ENCODE assay signal across 8 mouse cellular contexts in the genomic region with DNA sequence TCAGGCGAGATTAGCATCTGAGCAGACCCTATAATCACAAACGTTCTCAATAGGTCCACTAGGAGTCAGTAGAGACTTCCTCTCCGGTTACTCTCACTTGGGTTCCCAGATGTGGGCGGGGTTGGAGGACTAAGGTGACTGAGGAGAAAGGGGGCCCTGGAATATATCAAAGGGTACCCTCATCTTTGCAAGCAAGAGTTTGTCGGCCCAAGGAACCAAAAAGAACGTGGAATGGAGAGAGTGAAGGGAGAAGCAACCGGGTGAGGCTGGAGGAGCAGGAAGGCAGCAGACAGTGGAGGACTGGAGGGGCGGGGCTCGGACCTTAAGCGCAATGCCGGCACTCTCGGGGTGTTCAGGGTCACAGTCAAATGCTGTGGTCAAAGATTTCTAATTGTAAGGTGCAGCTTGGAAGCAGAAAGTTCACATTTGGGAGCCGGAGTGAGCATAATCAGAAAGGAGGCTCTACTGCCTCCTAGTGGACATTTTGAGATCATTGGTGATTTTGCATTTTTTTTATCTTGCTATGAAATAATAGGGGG.
DNase-seq lines count a peak whose midpoint lies in the region; ATAC-seq and TF ChIP-seq lines count a peak whose summit lies in the region.

No protein-coding gene starts in this region.

- no peaks in the 10 kb centered on the region for H3K9me3 ChIP-seq in embryonic facial prominence, embryonic 14.5 days (ENCODE audit: control insufficient read depth, low read length)
- no peaks in the 10 kb centered on the region for H3K9me3 ChIP-seq in heart, embryonic 12.5 days (replicated peaks)
- no peaks in the 10 kb centered on the region for H3K9me3 ChIP-seq in kidney, embryonic 15.5 days (replicated peaks)

- H3K4me3 ChIP-seq in bone marrow, adult 2 months (replicated peaks; ENCODE audit: control insufficient read depth, low read depth, low read length) = peak overlapping the region; percentile 61
- H3K4me3 ChIP-seq in embryonic facial prominence, embryonic 14.5 days (ENCODE audit: low read depth, low read length) = peak overlapping the region; percentile 41
- H3K4me3 ChIP-seq in heart, embryonic 12.5 days = peak overlapping the region; percentile 49
- H3K4me3 ChIP-seq in kidney, embryonic 15.5 days (replicated peaks) = peak overlapping the region; percentile 56
- H3K4me3 ChIP-seq in liver, adult 2 months (ENCODE audit: insufficient read depth, low read depth, low read length) = peak overlapping the region; percentile 56

- TF ChIP-seq CTCF in bone marrow, adult 2 months (IDR thresholded peaks at IDR 0.05; ENCODE audit: control insufficient read depth, insufficient read depth, low read length) = peak; percentile 15; the same call in 1 of the 2 replicates
- peak; percentile 51; the same call in 1 of the 2 replicates for TF ChIP-seq CTCF in liver, adult 2 months (IDR thresholded peaks at IDR 0.05; ENCODE audit: low read depth, low read length)

- under 1% methylated on average over 13 of the region's 13 CpGs for WGBS in bone marrow, adult 2 months
- WGBS in embryonic facial prominence, embryonic 14.5 days = 0% methylated on average over 13 of the region's 13 CpGs
- 0% methylated on average over 13 of the region's 13 CpGs for WGBS in heart, embryonic 12.5 days
- under 1% methylated on average over 13 of the region's 13 CpGs for WGBS in kidney, embryonic 15.5 days
- WGBS in liver, adult 2 months = 1% methylated on average over 13 of the region's 13 CpGs

- ATAC-seq in embryonic facial prominence, embryonic 14.5 days (ENCODE audit: low read depth) = peak; percentile 92
- ATAC-seq in heart, embryonic 12.5 days (ENCODE audit: insufficient number of reproducible peaks, low FRiP score) = peak; percentile 69
- peak; percentile 86 for ATAC-seq in kidney, embryonic 15.5 days (replicated peaks; ENCODE audit: low FRiP score)
- peak; percentile 64 for ATAC-seq in monocyte, adult 5-6 weeks (replicated peaks; ENCODE audit: insufficient number of reproducible peaks, low FRiP score, low TSS enrichment, poor library complexity, severe bottlenecking)

- DNase-seq in B cell, adult 2 months = peak; percentile 71
- peak; percentile 91 for DNase-seq in embryonic facial prominence, embryonic 14.5 days (ENCODE audit: low spot score)
- peak; percentile 68 for DNase-seq in liver, adult 2 months (ENCODE audit: extremely low read depth, low read depth, low spot score)
- peak; percentile 58 to 69 for DNase-seq in spleen, postnatal 36 days (ENCODE audit: low spot score in 2 of 2)

- no peaks in the 10 kb centered on the region for H3K36me3 ChIP-seq in embryonic facial prominence, embryonic 14.5 days (ENCODE audit: control insufficient read depth, insufficient read depth, low read length)
- no peaks in the 10 kb centered on the region for H3K36me3 ChIP-seq in heart, embryonic 12.5 days
- no peaks in the 10 kb centered on the region for H3K36me3 ChIP-seq in kidney, embryonic 15.5 days
- H3K36me3 ChIP-seq in liver, adult 2 months (ENCODE audit: control insufficient read depth, insufficient read depth, low read length) = no peaks in the 10 kb centered on the region

- TF ChIP-seq POLR2A in bone marrow, adult 2 months (IDR thresholded peaks at IDR 0.05; ENCODE audit: borderline replicate concordance, control insufficient read depth, low read depth, low read length) = no peak
- no peak for TF ChIP-seq POLR2A in liver, adult 2 months (IDR thresholded peaks at IDR 0.05; ENCODE audit: extremely low read depth, insufficient read depth, low read length)

- peak overlapping the region; percentile 69 for H3K4me2 ChIP-seq in embryonic facial prominence, embryonic 14.5 days (ENCODE audit: low read depth, low read length)
- H3K4me2 ChIP-seq in heart, embryonic 12.5 days = peak overlapping the region; percentile 78
- peak overlapping the region; percentile 91 for H3K4me2 ChIP-seq in kidney, embryonic 15.5 days

- peak overlapping the region; percentile 45 for H3K9ac ChIP-seq in embryonic facial prominence, embryonic 14.5 days (ENCODE audit: low read depth, low read length)
- H3K9ac ChIP-seq in heart, embryonic 12.5 days = peak overlapping the region; percentile 64
- H3K9ac ChIP-seq in kidney, embryonic 15.5 days = peak overlapping the region; percentile 43
- peak overlapping the region; percentile 45 for H3K9ac ChIP-seq in liver, adult 2 months (ENCODE audit: low read depth, low read length)

- H3K79me2 ChIP-seq in liver, adult 2 months (ENCODE audit: control insufficient read depth, insufficient read depth, low read length) = no peaks in the 10 kb centered on the region

- no peaks in the 10 kb centered on the region for H3K27me3 ChIP-seq in embryonic facial prominence, embryonic 14.5 days (replicated peaks; ENCODE audit: control insufficient read depth, insufficient read depth, low read length)
- H3K27me3 ChIP-seq in heart, embryonic 12.5 days (replicated peaks) = peaks cover 6% of the 10 kb centered on the region
- no peaks in the 10 kb centered on the region for H3K27me3 ChIP-seq in kidney, embryonic 15.5 days
- H3K27me3 ChIP-seq in liver, adult 2 months (ENCODE audit: control insufficient read depth, insufficient read depth, low read length) = no peaks in the 10 kb centered on the region

- peak overlapping the region; percentile 25 for H3K27ac ChIP-seq in bone marrow, adult 2 months (ENCODE audit: control insufficient read depth, insufficient read depth, low read depth, low read length, poor library complexity)
- H3K27ac ChIP-seq in embryonic facial prominence, embryonic 14.5 days (replicated peaks; ENCODE audit: low read depth, low read length) = no peak overlapping the region
- H3K27ac ChIP-seq in heart, embryonic 12.5 days (ENCODE audit: poor library complexity, severe bottlenecking) = no peak overlapping the region
- peak overlapping the region; percentile 49; the same call in 1 of the 2 replicates for H3K27ac ChIP-seq in kidney, embryonic 15.5 days
- H3K27ac ChIP-seq in liver, adult 2 months (replicated peaks; ENCODE audit: insufficient read depth, low read depth, low read length) = no peak overlapping the region

- H3K4me1 ChIP-seq in bone marrow, adult 2 months (ENCODE audit: control insufficient read depth, insufficient read depth, low read length) = no peaks in the 10 kb centered on the region; the same call in none of the 2 replicates
- no peaks in the 10 kb centered on the region for H3K4me1 ChIP-seq in embryonic facial prominence, embryonic 14.5 days (ENCODE audit: control insufficient read depth, insufficient read depth, low read length)
- H3K4me1 ChIP-seq in heart, embryonic 12.5 days (replicated peaks) = no peaks in the 10 kb centered on the region
- H3K4me1 ChIP-seq in kidney, embryonic 15.5 days = peaks cover 2% of the 10 kb centered on the region; the same call in 1 of the 2 replicates
- no peaks in the 10 kb centered on the region; the same call in 1 of the 2 replicates for H3K4me1 ChIP-seq in liver, adult 2 months (ENCODE audit: control insufficient read depth, insufficient read depth, low read length)

Comparison
In these comparisons a context has a peak if more than half of its experiments do, and no peak if none do; other contexts are left out.
1. H3K27ac ChIP-seq: peak in bone marrow, adult 2 months (single experiment) and kidney, embryonic 15.5 days (single experiment); none in embryonic facial prominence, embryonic 14.5 days (single experiment), heart, embryonic 12.5 days (single experiment) and liver, adult 2 months (single experiment).
2. Peak in every context shown above with its lines, with median percentiles within 50 percentile points of each other: DNase-seq, H3K4me3 ChIP-seq, ATAC-seq, H3K4me2 ChIP-seq and H3K9ac ChIP-seq.